Mouse (Mus musculus): Measurements from ENCODE around the gene Erbb2. TPM values are rescaled to one million over a fixed set of nuclear protein-coding genes. Genes with fewer than 3 reads are reported as not detected.

Erbb2 gene
- polyA plus RNA-seq (2012; rRNA removed) (51.1 and 64.3 TPM in 2 replicates), polyA plus RNA-seq (2014; fragmentation: Nextera tagmentation; extraction: Ambion mirVana) (73.6 and 79.7 TPM in 2 replicates)

DNA sequence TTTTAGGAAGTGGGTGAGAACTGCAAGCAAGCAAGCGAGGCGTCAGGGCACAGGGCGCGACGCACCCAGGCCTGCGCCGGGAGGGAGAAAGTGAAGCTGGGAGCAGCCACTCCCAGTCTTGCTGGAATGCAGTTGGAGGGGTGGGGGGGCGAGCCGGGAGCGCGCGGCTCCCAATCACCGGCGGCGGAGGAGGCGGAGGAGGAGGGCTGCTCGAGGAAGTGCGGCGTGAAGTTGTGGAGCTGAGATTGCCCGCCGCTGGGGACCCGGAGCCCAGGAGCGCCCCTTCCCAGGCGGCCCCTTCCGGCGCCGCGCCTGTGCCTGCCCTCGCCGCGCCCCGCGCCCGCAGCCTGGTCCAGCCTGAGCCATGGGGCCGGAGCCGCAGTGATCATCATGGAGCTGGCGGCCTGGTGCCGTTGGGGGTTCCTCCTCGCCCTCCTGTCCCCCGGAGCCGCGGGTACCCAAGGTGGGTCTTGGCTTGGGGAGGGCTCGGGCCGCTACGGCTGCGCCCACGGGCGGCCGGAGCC lies at the start of gene Erbb2:
TSS of gene Erbb2 (plus strand) at position 198 of the 524 bp plus-strand sequence.
- H3K4me1 ChIP-seq (ENCODE audit: control insufficient read depth, insufficient read depth, low read length) = peaks cover 30% of the 10 kb centered on the region

GRCm38 (mm10) chr11:98363817-98364216 lies 48.5 kb upstream of the Erbb2 start:
- WGBS = 86% methylated on average over 5 of the region's 5 CpGs
- no peaks in the 10 kb centered on the region for H3K36me3 ChIP-seq (ENCODE audit: control insufficient read depth, insufficient read depth, low read length)
- no peaks in the 10 kb centered on the region for H3K9me3 ChIP-seq (ENCODE audit: control insufficient read depth, low read length)
- ATAC-seq (ENCODE audit: low FRiP score, low read depth) = no peak
- H3K4me3 ChIP-seq (replicated peaks; ENCODE audit: low read length) = no peak overlapping the region
- DNase-seq (ENCODE audit: low spot score) = no peak
- H3K4me1 ChIP-seq (ENCODE audit: control insufficient read depth, insufficient read depth, low read length) = peaks cover 7% of the 10 kb centered on the region
- H3K9ac ChIP-seq (ENCODE audit: low read depth, low read length, severe bottlenecking) = no peak overlapping the region
- H3K27ac ChIP-seq (replicated peaks; ENCODE audit: low read depth, low read length) = no peak overlapping the region
- TF ChIP-seq POLR2A (IDR thresholded peaks at IDR 0.05; ENCODE audit: borderline replicate concordance, extremely low read depth, insufficient read depth, insufficient read length) = no peak
- no peaks in the 10 kb centered on the region for H3K27me3 ChIP-seq (ENCODE audit: control insufficient read depth, insufficient read depth, low read length)
- H3K4me2 ChIP-seq (replicated peaks; ENCODE audit: low read depth, low read length, severe bottlenecking) = no peak overlapping the region

More for the DNA sequence above, at the start of gene Erbb2:
- H3K4me2 ChIP-seq (replicated peaks; ENCODE audit: low read depth, low read length, severe bottlenecking) = peak within 1 kb of the TSS; percentile 62
- H3K9ac ChIP-seq (ENCODE audit: low read depth, low read length, severe bottlenecking) = peak within 1 kb of the TSS; percentile 95
- TF ChIP-seq POLR2A (IDR thresholded peaks at IDR 0.05; ENCODE audit: borderline replicate concordance, extremely low read depth, insufficient read depth, insufficient read length) = peak; percentile 50; the same call in 1 of the 2 replicates
- WGBS = under 1% methylated on average over 25 of the region's 49 CpGs
- ATAC-seq (ENCODE audit: low FRiP score, low read depth) (peak; percentile 86), DNase-seq (ENCODE audit: low spot score) (peak; percentile 84)
- H3K9me3 ChIP-seq (ENCODE audit: control insufficient read depth, low read length) = no peaks in the 10 kb centered on the region
- H3K27me3 ChIP-seq (ENCODE audit: control insufficient read depth, insufficient read depth, low read length) = no peaks in the 10 kb centered on the region
- peak within 1 kb of the TSS; percentile 99 for H3K4me3 ChIP-seq (replicated peaks; ENCODE audit: low read length)
- H3K36me3 ChIP-seq (ENCODE audit: control insufficient read depth, insufficient read depth, low read length) = peaks cover 3% of the 10 kb centered on the region; the same call in 1 of the 2 replicates
- peak within 1 kb of the TSS; percentile 98 for H3K27ac ChIP-seq (replicated peaks; ENCODE audit: low read depth, low read length)

DNA sequence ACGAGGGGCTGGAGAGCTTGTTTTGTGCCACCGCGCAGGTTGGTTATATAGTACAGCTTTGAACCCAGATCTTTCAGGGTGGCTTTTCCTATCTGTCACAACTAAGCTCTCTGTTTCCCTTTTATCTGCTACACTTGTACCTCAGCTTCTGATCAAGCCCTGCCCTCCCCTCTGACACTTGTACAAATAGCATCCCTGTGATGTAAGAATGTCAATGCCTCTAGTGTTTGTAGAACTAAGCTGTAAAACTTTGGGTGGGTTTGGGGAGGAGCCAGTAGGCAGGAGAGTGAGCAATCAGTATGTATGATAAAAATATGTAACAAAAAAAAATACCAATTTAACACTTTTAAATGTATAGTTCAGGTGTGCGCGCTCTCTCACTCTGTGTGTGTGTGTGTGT lies 47.9 kb upstream of the Erbb2 start:
- H3K4me3 ChIP-seq (replicated peaks; ENCODE audit: low read length) = no peak overlapping the region
- no peak overlapping the region for H3K4me2 ChIP-seq (replicated peaks; ENCODE audit: low read depth, low read length, severe bottlenecking)
- no peak overlapping the region for H3K9ac ChIP-seq (ENCODE audit: low read depth, low read length, severe bottlenecking)
- no peak for TF ChIP-seq POLR2A (IDR thresholded peaks at IDR 0.05; ENCODE audit: borderline replicate concordance, extremely low read depth, insufficient read depth, insufficient read length)
- peaks cover 2% of the 10 kb centered on the region for H3K4me1 ChIP-seq (ENCODE audit: control insufficient read depth, insufficient read depth, low read length)
- H3K9me3 ChIP-seq (ENCODE audit: control insufficient read depth, low read length) = no peaks in the 10 kb centered on the region
- 94% methylated on average over 5 of the region's 5 CpGs for WGBS
- H3K27me3 ChIP-seq (ENCODE audit: control insufficient read depth, insufficient read depth, low read length) = no peaks in the 10 kb centered on the region
- no peak overlapping the region for H3K27ac ChIP-seq (replicated peaks; ENCODE audit: low read depth, low read length)
- ATAC-seq (ENCODE audit: low FRiP score, low read depth) = no peak
- no peak for DNase-seq (ENCODE audit: low spot score)
- no peaks in the 10 kb centered on the region for H3K36me3 ChIP-seq (ENCODE audit: control insufficient read depth, insufficient read depth, low read length)

DNA sequence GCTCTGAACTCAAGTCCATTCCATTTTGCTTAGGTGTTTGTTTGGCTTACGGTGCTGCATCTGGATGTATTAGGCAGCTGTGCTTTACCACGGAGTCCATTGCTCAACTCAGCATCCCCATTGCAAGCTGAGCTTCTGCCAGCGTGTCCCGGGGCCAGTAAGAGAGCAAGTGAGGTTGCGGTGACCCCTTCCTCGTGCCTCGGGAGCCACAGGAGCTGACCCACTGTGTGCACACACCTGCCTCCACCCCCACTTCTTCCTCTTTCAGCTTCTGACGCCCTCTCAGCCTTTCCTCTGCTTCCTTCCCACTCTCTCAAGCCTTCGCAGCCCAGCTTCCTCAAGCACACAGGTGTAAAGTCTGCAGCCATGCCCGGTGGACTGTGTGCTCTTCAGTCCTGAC lies 46.0 kb upstream of the Erbb2 start:
- H3K27me3 ChIP-seq (ENCODE audit: control insufficient read depth, insufficient read depth, low read length) = no peaks in the 10 kb centered on the region
- no peak overlapping the region for H3K4me3 ChIP-seq (replicated peaks; ENCODE audit: low read length)
- H3K27ac ChIP-seq (replicated peaks; ENCODE audit: low read depth, low read length) = no peak overlapping the region
- DNase-seq (ENCODE audit: low spot score) (no peak), ATAC-seq (ENCODE audit: low FRiP score, low read depth) (no peak)
- whole genome bisulfite sequencing = 72% methylated on average over 10 of the region's 10 CpGs
- no peaks in the 10 kb centered on the region for H3K4me1 ChIP-seq (ENCODE audit: control insufficient read depth, insufficient read depth, low read length)
- H3K9ac ChIP-seq (ENCODE audit: low read depth, low read length, severe bottlenecking) = no peak overlapping the region
- H3K4me2 ChIP-seq (replicated peaks; ENCODE audit: low read depth, low read length, severe bottlenecking) = no peak overlapping the region
- TF ChIP-seq POLR2A (IDR thresholded peaks at IDR 0.05; ENCODE audit: borderline replicate concordance, extremely low read depth, insufficient read depth, insufficient read length) = no peak
- no peaks in the 10 kb centered on the region for H3K36me3 ChIP-seq (ENCODE audit: control insufficient read depth, insufficient read depth, low read length)
- no peaks in the 10 kb centered on the region for H3K9me3 ChIP-seq (ENCODE audit: control insufficient read depth, low read length)

DNA sequence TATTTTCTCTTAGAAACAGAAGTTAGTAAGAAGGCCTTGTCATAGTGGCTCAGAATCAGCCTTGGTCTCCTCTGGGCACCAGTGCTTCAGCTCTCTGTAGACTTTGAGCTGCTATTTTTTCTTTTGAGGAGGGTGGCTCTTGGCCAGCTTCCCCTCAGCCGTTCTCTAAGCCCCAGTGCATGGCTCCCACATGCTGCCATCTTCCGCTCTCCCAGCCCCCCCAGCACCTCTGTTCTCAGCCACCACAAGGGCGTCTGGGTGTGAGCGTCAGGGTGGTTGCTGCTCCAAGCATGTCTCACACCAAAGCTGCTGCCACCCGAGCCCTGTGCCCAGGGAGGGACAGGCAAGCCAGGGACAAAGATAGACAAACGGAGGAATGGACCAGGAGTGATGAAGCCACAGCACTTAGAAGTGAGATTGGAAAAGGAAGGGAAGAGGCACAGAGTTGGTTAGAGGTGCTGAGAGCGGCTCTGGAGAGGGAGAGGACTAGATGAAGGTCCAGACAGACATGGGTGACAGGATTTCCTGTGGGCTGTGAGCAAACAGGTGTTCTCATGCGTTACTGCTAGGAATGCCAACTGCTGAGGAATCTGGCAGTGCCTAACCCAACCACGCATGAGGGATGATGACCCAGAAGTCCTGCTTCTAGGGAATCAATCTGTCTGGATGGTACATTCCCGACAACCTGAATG lies 45.0 kb upstream of the Erbb2 start:
- no peaks in the 10 kb centered on the region for H3K4me1 ChIP-seq (ENCODE audit: control insufficient read depth, insufficient read depth, low read length)
- no peak for TF ChIP-seq POLR2A (IDR thresholded peaks at IDR 0.05; ENCODE audit: borderline replicate concordance, extremely low read depth, insufficient read depth, insufficient read length)
- H3K36me3 ChIP-seq (ENCODE audit: control insufficient read depth, insufficient read depth, low read length) = no peaks in the 10 kb centered on the region
- no peaks in the 10 kb centered on the region for H3K9me3 ChIP-seq (ENCODE audit: control insufficient read depth, low read length)
- no peak overlapping the region for H3K4me3 ChIP-seq (replicated peaks; ENCODE audit: low read length)
- no peak for ATAC-seq (ENCODE audit: low FRiP score, low read depth)
- DNase-seq (ENCODE audit: low spot score) = no peak
- no peaks in the 10 kb centered on the region for H3K27me3 ChIP-seq (ENCODE audit: control insufficient read depth, insufficient read depth, low read length)
- no peak overlapping the region for H3K9ac ChIP-seq (ENCODE audit: low read depth, low read length, severe bottlenecking)
- no peak overlapping the region for H3K4me2 ChIP-seq (replicated peaks; ENCODE audit: low read depth, low read length, severe bottlenecking)
- 81% methylated on average over 10 of the region's 10 CpGs for WGBS
- no peak overlapping the region for H3K27ac ChIP-seq (replicated peaks; ENCODE audit: low read depth, low read length)
